Mouse (Mus musculus) adrenal gland, postnatal 14 days (tissue): ENCODE results near the gene Hoxb9. TPM values are rescaled to one million over a fixed set of nuclear protein-coding genes. Genes with fewer than 3 reads are reported as not detected.
A peak's percentile ranks its signal among the peaks of the same experiment; 100 is the strongest.

Source experiments
- DNase-seq: peaks from one replicate; pipeline ENCODE4 v3.0.0; 2021; ENCODE audit warnings: mixed read lengths
- total RNA-seq: library from RNA; stranded (reverse); gene quantifications from 2 replicates; pipeline ENCODE4 v1.2.3, GENCODE M21; 2021

Hoxb9 gene
- total RNA-seq, 1 experiment from 2014 or later: 156 TPM

GRCm38 (mm10) chr11:96284774-96285734 lies 13.8 kb downstream of the Hoxb9 start:
- DNase-seq: peak; percentile 89

- DNase-seq: peak; percentile 92
These were observed 14.8 kb downstream of the Hoxb9 start, which contains the start of gene Hoxb7 for GRCm38 (mm10) chr11:96285771-96286738. Gene Hoxb7, plus strand, starts transcription at chr11:96286623.

GRCm38 (mm10) chr11:96286739-96287385 lies 15.6 kb downstream of the Hoxb9 start:
- DNase-seq: peak; percentile 74

- DNase-seq: no peak
These were observed 16.2 kb downstream of the Hoxb9 start for GRCm38 (mm10) chr11:96287411-96287810.

GRCm38 (mm10) chr11:96288455-96289221 lies 17.4 kb downstream of the Hoxb9 start:
- no peak for DNase-seq

- DNase-seq: no peak
These were observed 18.0 kb downstream of the Hoxb9 start for GRCm38 (mm10) chr11:96289293-96289692.

- no peak for DNase-seq
These were observed 18.6 kb downstream of the Hoxb9 start for GRCm38 (mm10) chr11:96289837-96290236.

GRCm38 (mm10) chr11:96290705-96291355 lies 19.6 kb downstream of the Hoxb9 start:
- no peak for DNase-seq

GRCm38 (mm10) chr11:96291681-96292564 lies 20.7 kb downstream of the Hoxb9 start, which contains the start of gene Hoxb6:
Gene Hoxb6, plus strand, starts transcription at chr11:96292476.
- peak; percentile 89 for DNase-seq

GRCm38 (mm10) chr11:96292565-96293301 lies 21.5 kb downstream of the Hoxb9 start:
- peak; percentile 75 for DNase-seq

- DNase-seq: peak; percentile 56
These were observed 22.2 kb downstream of the Hoxb9 start for GRCm38 (mm10) chr11:96293302-96293921.

GRCm38 (mm10) chr11:96294245-96295091 lies 23.2 kb downstream of the Hoxb9 start:
- DNase-seq: peak; percentile 93

- DNase-seq: peak; percentile 64
These were observed 24.0 kb downstream of the Hoxb9 start for GRCm38 (mm10) chr11:96295092-96295835.

- DNase-seq: no peak
These were observed 25.7 kb downstream of the Hoxb9 start for GRCm38 (mm10) chr11:96296997-96297396.

GRCm38 (mm10) chr11:96297428-96297827 lies 26.2 kb downstream of the Hoxb9 start:
- no peak for DNase-seq

- DNase-seq: no peak
These were observed 26.8 kb downstream of the Hoxb9 start for GRCm38 (mm10) chr11:96297968-96298635.
